Mouse (Mus musculus): ENCODE results near the gene Dip2a. TPM values are rescaled to one million over a fixed set of nuclear protein-coding genes. Genes with fewer than 3 reads are reported as not detected.

The Dip2a gene
- polyA plus RNA-seq, 1 experiment from 2014 or later: 9.3 TPM

- peaks cover 17% of the 10 kb centered on the region for H3K36me3 ChIP-seq (ENCODE audit: control insufficient read depth, insufficient read depth, low read length)
- H3K9ac ChIP-seq (replicated peaks; ENCODE audit: low read length): no peak overlapping the region
- no peaks in the 10 kb centered on the region for H3K4me1 ChIP-seq (ENCODE audit: control insufficient read depth, insufficient read depth, low read length)
- no peaks in the 10 kb centered on the region for H3K9me3 ChIP-seq (ENCODE audit: control insufficient read depth, low read length)
- H3K4me2 ChIP-seq (ENCODE audit: low read length): no peak overlapping the region
- ATAC-seq (ENCODE audit: low FRiP score, low TSS enrichment): no peak
- peak; percentile 21 for DNase-seq
- H3K27ac ChIP-seq (replicated peaks; ENCODE audit: low read depth, low read length): no peak overlapping the region
- 73% methylated on average over 18 of the region's 18 CpGs for WGBS
- no peak overlapping the region for H3K4me3 ChIP-seq (replicated peaks; ENCODE audit: low read depth, low read length)
- H3K27me3 ChIP-seq (ENCODE audit: control insufficient read depth, insufficient read depth, low read length): no peaks in the 10 kb centered on the region
Observed at GRCm38 (mm10) chr10:76259566-76260232, 85.4 kb downstream of the Dip2a start.

- H3K27ac ChIP-seq (replicated peaks; ENCODE audit: low read depth, low read length): no peak overlapping the region
- peaks cover 7% of the 10 kb centered on the region; the same call in 1 of the 2 replicates for H3K36me3 ChIP-seq (ENCODE audit: control insufficient read depth, insufficient read depth, low read length)
- H3K9me3 ChIP-seq (ENCODE audit: control insufficient read depth, low read length): no peaks in the 10 kb centered on the region
- DNase-seq (no peak), ATAC-seq (ENCODE audit: low FRiP score, low TSS enrichment) (no peak)
- no peak overlapping the region for H3K4me3 ChIP-seq (replicated peaks; ENCODE audit: low read depth, low read length)
- H3K4me1 ChIP-seq (ENCODE audit: control insufficient read depth, insufficient read depth, low read length): no peaks in the 10 kb centered on the region
- WGBS: 88% methylated on average over 12 of the region's 12 CpGs
- no peak overlapping the region for H3K4me2 ChIP-seq (ENCODE audit: low read length)
- no peak overlapping the region for H3K9ac ChIP-seq (replicated peaks; ENCODE audit: low read length)
- no peaks in the 10 kb centered on the region for H3K27me3 ChIP-seq (ENCODE audit: control insufficient read depth, insufficient read depth, low read length)
Observed at GRCm38 (mm10) chr10:76257719-76258390, 87.2 kb downstream of the Dip2a start.

GRCm38 (mm10) chr10:76257231-76257630 is 87.9 kb downstream of the Dip2a start:
- Histone ChIP-seq H3K4me2 (ENCODE audit: low read length) (no peak overlapping the region), H3K36me3 (ENCODE audit: control insufficient read depth, insufficient read depth, low read length) (peaks cover 3% of the 10 kb centered on the region; the same call in 1 of the 2 replicates), H3K9me3 (ENCODE audit: control insufficient read depth, low read length) (no peaks in the 10 kb centered on the region), H3K27ac (replicated peaks; ENCODE audit: low read depth, low read length) (no peak overlapping the region), H3K27me3 (ENCODE audit: control insufficient read depth, insufficient read depth, low read length) (no peaks in the 10 kb centered on the region), H3K9ac (replicated peaks; ENCODE audit: low read length) (no peak overlapping the region), H3K4me1 (ENCODE audit: control insufficient read depth, insufficient read depth, low read length) (no peaks in the 10 kb centered on the region), H3K4me3 (replicated peaks; ENCODE audit: low read depth, low read length) (no peak overlapping the region)
- no peak for ATAC-seq (ENCODE audit: low FRiP score, low TSS enrichment)
- WGBS: 97% methylated on average over 7 of the region's 7 CpGs
- no peak for DNase-seq

GRCm38 (mm10) chr10:76255617-76256016 is 89.5 kb downstream of the Dip2a start:
- ATAC-seq (ENCODE audit: low FRiP score, low TSS enrichment) (no peak), DNase-seq (no peak)
- H3K4me3 ChIP-seq (replicated peaks; ENCODE audit: low read depth, low read length): no peak overlapping the region

GRCm38 (mm10) chr10:76253536-76253935 is 91.6 kb downstream of the Dip2a start, which contains the start of gene S100b:
S100b (plus strand) TSS chr10:76253853.
- Histone ChIP-seq H3K27ac (replicated peaks; ENCODE audit: low read depth, low read length) (no peak within 1 kb of the TSS), H3K4me1 (ENCODE audit: control insufficient read depth, insufficient read depth, low read length) (no peaks in the 10 kb centered on the region)
- no peak for DNase-seq

More at GRCm38 (mm10) chr10:76255617-76256016, 89.5 kb downstream of the Dip2a start:
- Histone ChIP-seq H3K9ac (replicated peaks; ENCODE audit: low read length) (no peak overlapping the region), H3K27me3 (ENCODE audit: control insufficient read depth, insufficient read depth, low read length) (no peaks in the 10 kb centered on the region), H3K9me3 (ENCODE audit: control insufficient read depth, low read length) (no peaks in the 10 kb centered on the region), H3K4me2 (ENCODE audit: low read length) (no peak overlapping the region), H3K4me1 (ENCODE audit: control insufficient read depth, insufficient read depth, low read length) (no peaks in the 10 kb centered on the region), H3K36me3 (ENCODE audit: control insufficient read depth, insufficient read depth, low read length) (no peaks in the 10 kb centered on the region), H3K27ac (replicated peaks; ENCODE audit: low read depth, low read length) (no peak overlapping the region)
- WGBS: 65% methylated on average over 6 of the region's 6 CpGs

GRCm38 (mm10) chr10:76253079-76253478 is 92.0 kb downstream of the Dip2a start:
- no peaks in the 10 kb centered on the region for H3K36me3 ChIP-seq (ENCODE audit: control insufficient read depth, insufficient read depth, low read length)
- no peak for ATAC-seq (ENCODE audit: low FRiP score, low TSS enrichment)
- no peak overlapping the region for H3K9ac ChIP-seq (replicated peaks; ENCODE audit: low read length)
- H3K27me3 ChIP-seq (ENCODE audit: control insufficient read depth, insufficient read depth, low read length): no peaks in the 10 kb centered on the region
- DNase-seq: no peak
- H3K4me2 ChIP-seq (ENCODE audit: low read length): no peak overlapping the region
- H3K4me3 ChIP-seq (replicated peaks; ENCODE audit: low read depth, low read length): no peak overlapping the region
- H3K27ac ChIP-seq (replicated peaks; ENCODE audit: low read depth, low read length): no peak overlapping the region
- H3K4me1 ChIP-seq (ENCODE audit: control insufficient read depth, insufficient read depth, low read length): no peaks in the 10 kb centered on the region
- 100% methylated on average over 1 of the region's 1 CpGs for WGBS
- no peaks in the 10 kb centered on the region for H3K9me3 ChIP-seq (ENCODE audit: control insufficient read depth, low read length)

More at GRCm38 (mm10) chr10:76253536-76253935, 91.6 kb downstream of the Dip2a start, which contains the start of gene S100b:
- ATAC-seq (ENCODE audit: low FRiP score, low TSS enrichment): no peak
- 66% methylated on average over 4 of the region's 4 CpGs for WGBS
- H3K9me3 ChIP-seq (ENCODE audit: control insufficient read depth, low read length): no peaks in the 10 kb centered on the region
- no peaks in the 10 kb centered on the region for H3K27me3 ChIP-seq (ENCODE audit: control insufficient read depth, insufficient read depth, low read length)
- H3K4me2 ChIP-seq (ENCODE audit: low read length): no peak within 1 kb of the TSS
- no peak within 1 kb of the TSS for H3K9ac ChIP-seq (replicated peaks; ENCODE audit: low read length)
- no peak within 1 kb of the TSS for H3K4me3 ChIP-seq (replicated peaks; ENCODE audit: low read depth, low read length)
- H3K36me3 ChIP-seq (ENCODE audit: control insufficient read depth, insufficient read depth, low read length): no peaks in the 10 kb centered on the region

- 68% methylated on average over 7 of the region's 7 CpGs for WGBS
- no peak overlapping the region for H3K4me3 ChIP-seq (replicated peaks; ENCODE audit: low read depth, low read length)
- no peaks in the 10 kb centered on the region for H3K9me3 ChIP-seq (ENCODE audit: control insufficient read depth, low read length)
- H3K36me3 ChIP-seq (ENCODE audit: control insufficient read depth, insufficient read depth, low read length): no peaks in the 10 kb centered on the region
- no peaks in the 10 kb centered on the region for H3K27me3 ChIP-seq (ENCODE audit: control insufficient read depth, insufficient read depth, low read length)
- H3K9ac ChIP-seq (replicated peaks; ENCODE audit: low read length): no peak overlapping the region
- no peaks in the 10 kb centered on the region for H3K4me1 ChIP-seq (ENCODE audit: control insufficient read depth, insufficient read depth, low read length)
- DNase-seq: no peak
- ATAC-seq (ENCODE audit: low FRiP score, low TSS enrichment): no peak
- H3K4me2 ChIP-seq (ENCODE audit: low read length): no peak overlapping the region
- no peak overlapping the region for H3K27ac ChIP-seq (replicated peaks; ENCODE audit: low read depth, low read length)
Observed at GRCm38 (mm10) chr10:76250870-76251269, 94.2 kb downstream of the Dip2a start.

GRCm38 (mm10) chr10:76248647-76248968 is 96.5 kb downstream of the Dip2a start:
- Histone ChIP-seq H3K27me3 (ENCODE audit: control insufficient read depth, insufficient read depth, low read length) (no peaks in the 10 kb centered on the region), H3K9ac (replicated peaks; ENCODE audit: low read length) (no peak overlapping the region), H3K36me3 (ENCODE audit: control insufficient read depth, insufficient read depth, low read length) (no peaks in the 10 kb centered on the region), H3K4me2 (ENCODE audit: low read length) (no peak overlapping the region), H3K9me3 (ENCODE audit: control insufficient read depth, low read length) (no peaks in the 10 kb centered on the region), H3K4me3 (replicated peaks; ENCODE audit: low read depth, low read length) (no peak overlapping the region), H3K27ac (replicated peaks; ENCODE audit: low read depth, low read length) (no peak overlapping the region), H3K4me1 (ENCODE audit: control insufficient read depth, insufficient read depth, low read length) (no peaks in the 10 kb centered on the region)
- DNase-seq: no peak
- WGBS: 68% methylated on average over 5 of the region's 5 CpGs
- ATAC-seq (ENCODE audit: low FRiP score, low TSS enrichment): no peak

All from midbrain, embryonic 14.5 days (tissue).